Mouse (Mus musculus) MEL (cell line): ENCODE results near the gene Rela. TPM values are rescaled to one million over a fixed set of nuclear protein-coding genes. Genes with fewer than 3 reads are reported as not detected.

ENCODE experiments used
- DNase-seq: peaks from one replicate; pipeline ENCODE4 v3.0.0; 2011; ENCODE audit warnings: low read depth, low spot score
- H3K27ac ChIP-seq: 2 replicates; pipeline ENCODE4 v1.5.1; 2012; ENCODE audit warnings: low read depth, mild to moderate bottlenecking, control low read depth, low read length, moderate library complexity; ENCODE audit not compliant: control insufficient read depth
- H3K27me3 ChIP-seq, 2 experiments: fragments of 150-350 bp in 1 of 2; sonication (generic) in 1 of 2; 2 replicates each; pipeline ENCODE4 v1.6.1; 2012; ENCODE audit warnings: low read length in 2 of 2, mild to moderate bottlenecking in 2 of 2, improper control_type of control experiment in 1 of 2, moderate library complexity in 1 of 2; ENCODE audit not compliant: insufficient read depth in 2 of 2, control insufficient read depth in 1 of 2
- H3K36me3 ChIP-seq, 2 experiments: 2 replicates each; pipeline ENCODE4 v1.6.1; 2012 to 2014; ENCODE audit warnings: low read length in 2 of 2, improper control_type of control experiment in 1 of 2, inconsistent platforms in 1 of 2, mild to moderate bottlenecking in 1 of 2; ENCODE audit not compliant: insufficient read depth in 2 of 2, control insufficient read depth in 1 of 2
- H3K4me1 ChIP-seq, 2 experiments: fragments of 150-350 bp in 1 of 2; sonication (generic) in 1 of 2; 2 replicates each; pipeline ENCODE4 v1.6.1; 2012; ENCODE audit warnings: low read length in 2 of 2, improper control_type of control experiment in 1 of 2, mild to moderate bottlenecking in 1 of 2; ENCODE audit not compliant: insufficient read depth in 2 of 2, control insufficient read depth in 1 of 2
- H3K4me3 ChIP-seq, 2 experiments: fragments of 150-350 bp in 1 of 2; sonication (generic) in 1 of 2; 2 replicates each; pipeline ENCODE4 v1.5.1; 2012; ENCODE audit warnings: low read depth in 2 of 2, low read length in 2 of 2, mild to moderate bottlenecking in 2 of 2, moderate library complexity in 2 of 2, control low read depth in 1 of 2, improper control_type of control experiment in 1 of 2; ENCODE audit not compliant: control insufficient read depth in 1 of 2, insufficient read depth in 1 of 2
- H3K79me2 ChIP-seq: 2 replicates; pipeline ENCODE4 v1.6.1; 2012; ENCODE audit warnings: mild to moderate bottlenecking, low read length, moderate library complexity; ENCODE audit not compliant: control insufficient read depth, poor library complexity, insufficient read depth
- H3K9ac ChIP-seq: 2 replicates; pipeline ENCODE4 v1.6.1; 2012; ENCODE audit warnings: low read depth, mild to moderate bottlenecking, control low read depth, low read length, moderate library complexity; ENCODE audit not compliant: control insufficient read depth, poor library complexity, severe bottlenecking
- H3K9me3 ChIP-seq: fragments of 150-350 bp; sonication (generic); replicated peaks from 2 replicates; pipeline ENCODE4 v1.6.1; 2012; ENCODE audit warnings: mild to moderate bottlenecking, low read length, improper control_type of control experiment, moderate library complexity; ENCODE audit not compliant: insufficient read depth
- BHLHE40 ChIP-seq: IDR thresholded peaks from 2 replicates; pipeline ENCODE4 v1.6.1; 2012; ENCODE audit warnings: low read depth, mild to moderate bottlenecking, inconsistent platforms, low read length, improper control_type of control experiment, borderline replicate concordance
- CHD1 ChIP-seq: IDR thresholded peaks from 2 replicates; pipeline ENCODE4 v1.6.1; 2012; ENCODE audit warnings: low read depth, mild to moderate bottlenecking, inconsistent platforms, low read length, improper control_type of control experiment
- CHD2 ChIP-seq: IDR thresholded peaks from 2 replicates; pipeline ENCODE4 v1.6.1; 2011; ENCODE audit warnings: low read length, improper control_type of control experiment
- CTCF ChIP-seq, 3 experiments: IDR thresholded peaks in 2 of 3; conservative IDR thresholded peaks in 1 of 3; 2 replicates each; pipeline ENCODE4 v1.5.1; 2011 to 2012; ENCODE audit warnings: low read length in 3 of 3, low read depth in 2 of 3, mild to moderate bottlenecking in 2 of 3, improper control_type of control experiment in 1 of 3, inconsistent platforms in 1 of 3, mixed read lengths in 1 of 3, moderate library complexity in 1 of 3; ENCODE audit not compliant: control insufficient read depth in 1 of 3, insufficient read depth in 1 of 3, poor library complexity in 1 of 3, severe bottlenecking in 1 of 3
- E2F4 ChIP-seq: IDR thresholded peaks from 2 replicates; pipeline ENCODE4 v1.6.1; 2011; ENCODE audit warnings: low read depth, low read length, improper control_type of control experiment, borderline replicate concordance
- ELF1 ChIP-seq: IDR thresholded peaks from 2 replicates; pipeline ENCODE4 v1.6.1; 2014; ENCODE audit warnings: low read depth, mild to moderate bottlenecking, inconsistent platforms, low read length, improper control_type of control experiment, moderate library complexity
- EP300 ChIP-seq, 2 experiments: IDR thresholded peaks; 2 replicates each; pipeline ENCODE4 v1.6.1; 2011; ENCODE audit warnings: improper control_type of control experiment in 2 of 2, low read length in 2 of 2, low read depth in 1 of 2, mild to moderate bottlenecking in 1 of 2
- ETS1 ChIP-seq: IDR thresholded peaks from 2 replicates; pipeline ENCODE4 v1.6.1; 2012; ENCODE audit warnings: low read depth, mild to moderate bottlenecking, inconsistent platforms, low read length, improper control_type of control experiment, moderate library complexity
- GABPA ChIP-seq: IDR thresholded peaks from 2 replicates; pipeline ENCODE4 v1.6.1; 2012; ENCODE audit warnings: low read depth, mild to moderate bottlenecking, inconsistent platforms, low read length, improper control_type of control experiment, moderate library complexity
- GATA1 ChIP-seq: IDR thresholded peaks from 2 replicates; pipeline ENCODE4 v1.6.1; 2011; ENCODE audit warnings: low read depth, low read length, improper control_type of control experiment
- HCFC1 ChIP-seq: IDR thresholded peaks from 2 replicates; pipeline ENCODE4 v1.6.1; 2012; ENCODE audit warnings: low read depth, mild to moderate bottlenecking, inconsistent platforms, low read length, improper control_type of control experiment, moderate library complexity
- JUND ChIP-seq: IDR thresholded peaks from 2 replicates; pipeline ENCODE4 v1.6.1; 2011; ENCODE audit warnings: low read depth, mild to moderate bottlenecking, improper control_type of control experiment, low read length
- MAFK ChIP-seq: IDR thresholded peaks from 2 replicates; pipeline ENCODE4 v1.6.1; 2011; ENCODE audit warnings: low read depth, mild to moderate bottlenecking, low read length, improper control_type of control experiment, borderline replicate concordance
- MAX ChIP-seq: IDR thresholded peaks from 2 replicates; pipeline ENCODE4 v1.6.1; 2011; ENCODE audit warnings: low read length, improper control_type of control experiment
- MAZ ChIP-seq: IDR thresholded peaks from 2 replicates; pipeline ENCODE4 v1.6.1; 2012; ENCODE audit warnings: low read depth, mild to moderate bottlenecking, inconsistent platforms, low read length, improper control_type of control experiment
- MEF2A ChIP-seq: IDR thresholded peaks from 2 replicates; pipeline ENCODE4 v1.6.1; 2014; ENCODE audit warnings: low read depth, mild to moderate bottlenecking, inconsistent platforms, low read length, improper control_type of control experiment; ENCODE audit not compliant: poor library complexity, insufficient replicate concordance, severe bottlenecking; ENCODE audit errors: extremely low read depth
- MXI1 ChIP-seq: IDR thresholded peaks from 2 replicates; pipeline ENCODE4 v1.6.1; 2011; ENCODE audit warnings: mild to moderate bottlenecking, low read depth, low read length, improper control_type of control experiment
- MYB ChIP-seq: IDR thresholded peaks from 2 replicates; pipeline ENCODE4 v1.6.1; 2011; ENCODE audit warnings: mild to moderate bottlenecking, low read depth, low read length, improper control_type of control experiment
- MYC ChIP-seq: IDR thresholded peaks from 2 replicates; pipeline ENCODE4 v1.6.1; 2011; ENCODE audit warnings: low read depth, mild to moderate bottlenecking, low read length, improper control_type of control experiment, moderate library complexity
- NELFE ChIP-seq: IDR thresholded peaks from 2 replicates; pipeline ENCODE4 v1.6.1; 2011; ENCODE audit warnings: low read depth, low read length, improper control_type of control experiment
- NRF1 ChIP-seq: IDR thresholded peaks from 2 replicates; pipeline ENCODE4 v1.6.1; 2014; ENCODE audit warnings: low read depth, mild to moderate bottlenecking, inconsistent platforms, low read length, improper control_type of control experiment, moderate library complexity; ENCODE audit not compliant: poor library complexity, insufficient read depth, severe bottlenecking
- POLR2A ChIP-seq, 2 experiments: IDR thresholded peaks; 2 replicates each; pipeline ENCODE4 v1.6.1; 2011 to 2012; ENCODE audit warnings: low read length in 2 of 2, mild to moderate bottlenecking in 2 of 2, control low read depth in 1 of 2, improper control_type of control experiment in 1 of 2, low read depth in 1 of 2, moderate library complexity in 1 of 2; ENCODE audit not compliant: control insufficient read depth in 1 of 2, insufficient read depth in 1 of 2, poor library complexity in 1 of 2
- POLR2AphosphoS2 ChIP-seq: IDR thresholded peaks from 2 replicates; pipeline ENCODE4 v1.6.1; 2011; ENCODE audit warnings: low read length, improper control_type of control experiment
- POLR2AphosphoS5 ChIP-seq: IDR thresholded peaks from 2 replicates; pipeline ENCODE4 v1.6.1; 2012; ENCODE audit warnings: low read depth, borderline replicate concordance, mild to moderate bottlenecking, inconsistent platforms, low read length, moderate library complexity, mixed read lengths
- SIN3A ChIP-seq: IDR thresholded peaks from 2 replicates; pipeline ENCODE4 v1.6.1; 2012; ENCODE audit warnings: low read length, improper control_type of control experiment, inconsistent platforms
- SMC3 ChIP-seq: IDR thresholded peaks from 2 replicates; pipeline ENCODE4 v1.6.1; 2011; ENCODE audit warnings: low read depth, low read length, improper control_type of control experiment
- TAL1 ChIP-seq: IDR thresholded peaks from 2 replicates; pipeline ENCODE4 v1.6.1; 2012; ENCODE audit warnings: mild to moderate bottlenecking, inconsistent platforms, low read length, moderate library complexity, mixed read lengths
- TBP ChIP-seq: IDR thresholded peaks from 2 replicates; pipeline ENCODE4 v1.8.0; 2011; ENCODE audit warnings: low read depth, low read length, improper control_type of control experiment
- TCF12 ChIP-seq: IDR thresholded peaks from 2 replicates; pipeline ENCODE4 v1.6.1; 2014; ENCODE audit warnings: low read depth, mild to moderate bottlenecking, inconsistent platforms, low read length, improper control_type of control experiment, moderate library complexity
- UBTF ChIP-seq: IDR thresholded peaks from 2 replicates; pipeline ENCODE4 v1.6.1; 2012; ENCODE audit warnings: low read depth, mild to moderate bottlenecking, inconsistent platforms, low read length, improper control_type of control experiment, moderate library complexity, borderline replicate concordance; ENCODE audit not compliant: insufficient read depth
- USF1 ChIP-seq: IDR thresholded peaks from 2 replicates; pipeline ENCODE4 v1.6.1; 2014; ENCODE audit warnings: low read depth, mild to moderate bottlenecking, inconsistent platforms, low read length, improper control_type of control experiment, moderate library complexity
- ZC3H11A ChIP-seq: IDR thresholded peaks from 2 replicates; pipeline ENCODE4 v1.6.1; 2012; ENCODE audit warnings: low read depth, mild to moderate bottlenecking, inconsistent platforms, low read length, improper control_type of control experiment
- ZKSCAN1 ChIP-seq: IDR thresholded peaks from 2 replicates; pipeline ENCODE4 v1.6.1; 2012; ENCODE audit warnings: low read depth, mild to moderate bottlenecking, inconsistent platforms, low read length, improper control_type of control experiment, moderate library complexity
- ZMIZ1 ChIP-seq: IDR thresholded peaks from 2 replicates; pipeline ENCODE4 v1.6.1; 2012; ENCODE audit warnings: low read depth, mild to moderate bottlenecking, inconsistent platforms, low read length, improper control_type of control experiment, moderate library complexity
- ZNF384 ChIP-seq: IDR thresholded peaks from 2 replicates; pipeline ENCODE4 v1.6.1; 2012; ENCODE audit warnings: low read depth, mild to moderate bottlenecking, inconsistent platforms, low read length, improper control_type of control experiment
- polyA plus RNA-seq, 2 experiments: library from polyadenylated mRNA; stranded (reverse) in 1 of 2; unstranded in 1 of 2; fragments of >175 nt in 1 of 2; fragments of >200 nt in 1 of 2; gene quantifications; 2 replicates each; pipeline versions ENCODE4 v1.2.1 to v1.2.4; 2012; ENCODE audit warnings: low replicate concordance in 2 of 2, low read depth in 1 of 2; ENCODE audit not compliant: insufficient read length in 2 of 2, insufficient read depth in 1 of 2, missing spikeins in 1 of 2
- total RNA-seq: library from RNA; depleted of rRNA; stranded (reverse); fragments of 300-350 nt; gene quantifications from 2 replicates; pipeline ENCODE4 v1.2.3, GENCODE M21; 2012

The Rela gene
- total and polyA plus RNA-seq, 3 experiments: 16.4 to 61.7 TPM; not detected in 1

DNA sequence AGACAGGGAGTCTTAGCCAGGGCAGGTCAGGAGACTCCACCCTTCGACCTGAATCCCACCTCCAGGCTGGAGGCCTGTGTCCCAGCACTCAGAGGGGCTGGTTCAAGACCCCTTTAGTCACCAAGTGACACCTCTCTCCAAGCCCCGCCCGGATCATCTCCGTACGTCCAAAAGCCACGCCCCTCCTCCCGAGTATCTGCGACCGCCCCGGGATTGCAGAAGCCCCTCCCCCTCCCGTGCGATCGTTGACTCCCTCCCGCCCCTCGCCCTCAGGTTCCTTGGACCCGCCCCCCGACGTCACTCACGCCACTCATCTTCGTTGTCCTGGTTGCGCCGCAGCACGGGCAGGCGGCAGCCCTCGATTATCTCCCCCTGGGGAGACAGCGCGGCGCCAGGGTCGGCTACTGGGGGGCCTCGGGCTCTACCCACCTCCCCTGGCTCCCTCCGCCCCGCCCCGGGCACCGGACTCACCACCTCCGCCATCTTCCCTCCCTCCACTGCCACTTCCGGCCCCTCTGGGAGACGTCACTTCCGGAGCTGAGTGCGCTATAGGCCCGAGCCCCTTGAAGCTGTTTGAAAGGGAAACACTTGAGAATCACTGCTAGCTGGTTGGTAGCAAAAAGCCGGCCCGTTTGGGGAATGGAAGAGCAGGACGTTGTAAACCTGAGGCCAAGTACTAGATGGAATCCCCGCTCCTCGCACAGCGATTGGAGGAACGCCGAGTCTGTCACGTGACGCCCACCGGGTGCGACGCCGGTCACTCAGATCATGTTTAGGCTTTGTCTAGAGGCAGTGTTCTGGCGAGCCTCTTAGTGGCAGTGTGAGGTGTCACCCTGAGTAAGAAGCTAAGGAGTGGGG lies 27.5 kb upstream of the Rela start, which contains the start of gene Kat5:
TSS of gene Kat5 (minus strand) at position 691 of the 858 bp plus-strand sequence.
- Histone ChIP-seq H3K4me3 (peak within 1 kb of the TSS; percentile 89 to 93), H3K4me1 (peaks cover 11 to 33% of the 10 kb centered on the region in 2 experiments), H3K79me2 (peaks cover 7% of the 10 kb centered on the region), H3K27ac (peak within 1 kb of the TSS; percentile 98), H3K9ac (peak within 1 kb of the TSS; percentile 90), H3K9me3 (no peaks in the 10 kb centered on the region), H3K36me3 (peaks cover 0 to 37% of the 10 kb centered on the region in 2 experiments; a peak in 2 of 4 replicates), H3K27me3 (no peaks in the 10 kb centered on the region)
- peak; percentile 94 for DNase-seq
- peak; percentile 90 for TF ChIP-seq MAX
- TF ChIP-seq POLR2AphosphoS5: no peak
- TF ChIP-seq TAL1: no peak
- TF ChIP-seq NELFE: peak; percentile 77
- TF ChIP-seq MAFK: no peak
- TF ChIP-seq CHD1: no peak
- TF ChIP-seq E2F4: peak; percentile 49; the same call in 1 of the 2 replicates
- TF ChIP-seq HCFC1: peak; percentile 91
- peak; percentile 91 for TF ChIP-seq ZMIZ1
- no peak for TF ChIP-seq ZC3H11A
- TF ChIP-seq BHLHE40: peak; percentile 70
- TF ChIP-seq MEF2A: 0 out of 2 replicates have a peak, but pooled peaks have one; percentile 43
- no peak for TF ChIP-seq GABPA
- TF ChIP-seq TCF12: peak; percentile 40; the same call in 1 of the 2 replicates
- TF ChIP-seq TBP: peak; percentile 60
- no peak for TF ChIP-seq CHD2
- no peak for TF ChIP-seq NRF1
- TF ChIP-seq MYB: no peak
- peak; percentile 98 for TF ChIP-seq USF1
- no peak for TF ChIP-seq JUND
- peak; percentile 51 for TF ChIP-seq MAZ
- peak; percentile 84 for TF ChIP-seq ELF1
- TF ChIP-seq ZNF384: no peak
- no peak for TF ChIP-seq SMC3
- TF ChIP-seq EP300 (IDR thresholded peaks at IDR 0.05; ENCODE audit: low read depth in 1 of 2, low read length in 2 of 2): no peak; a peak in 1 of 4 replicates
- TF ChIP-seq CTCF (IDR thresholded peaks at IDR 0.05 in 2 of 3, conservative IDR thresholded peaks at IDR 0.05 in 1 of 3; ENCODE audit: control insufficient read depth in 1 of 3, insufficient read depth in 1 of 3, low read depth in 2 of 3, low read length in 3 of 3, poor library complexity in 1 of 3, severe bottlenecking in 1 of 3): peak in 1 of 3 experiments; percentile 16; a peak in 1 of 6 replicates
- peak; percentile 59 to 83 for TF ChIP-seq POLR2A (IDR thresholded peaks at IDR 0.05; ENCODE audit: control insufficient read depth in 1 of 2, insufficient read depth in 1 of 2, low read depth in 1 of 2, low read length in 2 of 2, poor library complexity in 1 of 2)
- no peak for TF ChIP-seq GATA1
- TF ChIP-seq POLR2AphosphoS2: 0 out of 2 replicates have a peak, but pooled peaks have one; percentile 44
- no peak for TF ChIP-seq ZKSCAN1
- peak; percentile 83 for TF ChIP-seq SIN3A
- TF ChIP-seq MYC: peak; percentile 36; the same call in 1 of the 2 replicates
- no peak for TF ChIP-seq UBTF
- TF ChIP-seq ETS1: peak; percentile 4; the same call in 1 of the 2 replicates
- TF ChIP-seq MXI1: peak; percentile 93
